Mouse (Mus musculus) right cerebral cortex, postnatal 14 days (tissue): ENCODE measurements around the gene Selplg.

Experiments used
- DNase-seq: peaks from one replicate; pipeline ENCODE4 v3.0.0; 2022

Gene Selplg

GRCm38 (mm10) chr5:113832490-113832901 is at the start of gene Selplg:
Gene Selplg, minus strand, starts transcription at chr5:113832644.
- DNase-seq, result no peak

- DNase-seq, result no peak
Measured at GRCm38 (mm10) chr5:113881136-113881535, 48.7 kb upstream of the Selplg start.

GRCm38 (mm10) chr5:113878943-113879617 is 46.6 kb upstream of the Selplg start:
- DNase-seq, result no peak

GRCm38 (mm10) chr5:113877565-113877964 is 45.1 kb upstream of the Selplg start:
- no peak for DNase-seq

- DNase-seq, result no peak
Measured at GRCm38 (mm10) chr5:113876176-113876575, 43.7 kb upstream of the Selplg start.

GRCm38 (mm10) chr5:113875625-113876024 is 43.2 kb upstream of the Selplg start:
- DNase-seq, result no peak

- DNase-seq, result no peak
Measured at GRCm38 (mm10) chr5:113874063-113875024, 41.9 kb upstream of the Selplg start.

- DNase-seq, result peak; percentile 58
Measured at GRCm38 (mm10) chr5:113872936-113873912, 40.8 kb upstream of the Selplg start.

- DNase-seq, result no peak
Measured at GRCm38 (mm10) chr5:113871903-113872548, 39.6 kb upstream of the Selplg start.

- DNase-seq, result no peak
Measured at GRCm38 (mm10) chr5:113870393-113871040, 38.1 kb upstream of the Selplg start.

- peak; percentile 47 for DNase-seq
Measured at GRCm38 (mm10) chr5:113869132-113869531, 36.7 kb upstream of the Selplg start.

GRCm38 (mm10) chr5:113864992-113865391 is 32.5 kb upstream of the Selplg start:
- no peak for DNase-seq

- no peak for DNase-seq
Measured at GRCm38 (mm10) chr5:113863994-113864393, 31.6 kb upstream of the Selplg start.

GRCm38 (mm10) chr5:113862418-113862817 is 30.0 kb upstream of the Selplg start:
- no peak for DNase-seq

GRCm38 (mm10) chr5:113861294-113861693 is 28.9 kb upstream of the Selplg start:
- DNase-seq, result peak; percentile 59

GRCm38 (mm10) chr5:113858971-113859370 is 26.5 kb upstream of the Selplg start:
- no peak for DNase-seq

GRCm38 (mm10) chr5:113858550-113858949 is 26.1 kb upstream of the Selplg start:
- no peak for DNase-seq

GRCm38 (mm10) chr5:113857631-113858030 is 25.2 kb upstream of the Selplg start:
- DNase-seq, result no peak

GRCm38 (mm10) chr5:113856631-113857030 is 24.2 kb upstream of the Selplg start:
- DNase-seq, result no peak

- DNase-seq, result no peak
Measured at GRCm38 (mm10) chr5:113855696-113856095, 23.3 kb upstream of the Selplg start.

GRCm38 (mm10) chr5:113855117-113855516 is 22.7 kb upstream of the Selplg start:
- no peak for DNase-seq

GRCm38 (mm10) chr5:113854494-113854893 is 22.1 kb upstream of the Selplg start:
- peak; percentile 85 for DNase-seq
